Mouse (Mus musculus): ENCODE measurements around the gene Rin2.
A peak's percentile ranks its signal among the peaks of the same experiment; 100 is the strongest.
"Not testable (repeated sequence)": the region's sequence is repeated elsewhere in the genome, so short reads cannot be mapped to it uniquely, and the experiment has no call there.

Rin2 gene

DNA sequence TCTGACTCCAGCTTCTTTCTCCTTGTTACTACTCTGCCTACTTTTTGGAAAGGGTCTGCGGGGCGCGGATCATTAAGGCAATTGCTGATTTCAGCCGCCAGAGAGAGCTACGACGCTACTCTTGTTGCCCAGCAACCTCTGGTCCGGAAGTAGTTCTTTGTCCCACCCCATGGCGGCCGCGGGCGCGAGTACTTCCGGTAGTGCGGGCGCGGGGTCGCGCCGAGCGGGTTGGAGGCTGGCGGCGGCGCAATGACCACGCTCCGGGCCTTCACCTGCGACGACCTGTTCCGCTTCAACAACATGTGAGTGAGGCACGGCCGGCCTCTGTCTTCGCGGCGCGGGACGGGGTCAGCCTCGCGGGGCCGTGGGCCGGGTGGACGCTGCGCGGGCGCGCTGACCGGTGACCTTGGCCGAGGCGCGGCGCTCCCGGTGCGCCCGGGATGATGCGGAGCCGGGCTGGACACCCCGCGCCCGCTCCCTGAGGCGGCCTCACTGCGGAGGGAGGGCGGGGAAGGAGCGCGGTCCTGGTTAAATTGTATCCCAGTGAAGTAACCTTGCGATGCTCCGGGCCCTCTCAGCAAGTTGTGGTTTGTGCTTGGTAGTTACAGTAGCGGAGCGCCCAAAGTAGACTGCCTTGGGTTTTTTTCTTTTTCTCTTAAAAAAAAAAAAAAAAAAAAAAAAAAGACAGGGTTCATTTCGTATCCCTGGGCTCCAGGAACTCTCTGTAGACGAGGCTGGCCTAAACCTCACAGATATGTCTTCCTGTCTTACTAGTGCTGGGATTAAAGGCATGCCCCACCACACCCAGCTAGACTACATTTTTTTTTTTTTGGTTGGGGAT lies 228.3 kb downstream of the Rin2 start:
- peak; percentile 91 for DNase-seq

GRCm38 (mm10) chr2:145903983-145904616 lies 229.1 kb downstream of the Rin2 start:
- no peak for DNase-seq

- DNase-seq = no peak
Observed at GRCm38 (mm10) chr2:145905156-145905555, 230.1 kb downstream of the Rin2 start.

DNA sequence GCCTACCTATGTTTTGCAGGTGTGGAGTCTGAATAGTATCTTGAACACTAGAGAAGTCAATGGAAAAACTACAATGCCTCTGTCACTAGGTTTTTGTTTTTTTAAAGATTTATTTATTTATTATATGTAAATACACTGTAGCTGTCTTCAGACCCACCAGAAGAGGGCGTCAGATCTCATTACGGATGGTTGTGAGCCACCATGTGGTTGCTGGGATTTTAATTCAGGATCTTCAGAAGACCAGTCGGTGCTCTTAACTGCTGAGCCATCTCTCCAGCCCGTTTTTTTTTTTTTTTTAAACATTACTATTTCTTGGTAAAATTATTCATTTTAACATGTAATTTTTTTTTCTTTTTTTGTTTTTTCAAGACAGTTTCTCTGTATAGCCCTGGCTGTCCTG lies 230.9 kb downstream of the Rin2 start:
- not testable (repeated sequence) for DNase-seq

DNA sequence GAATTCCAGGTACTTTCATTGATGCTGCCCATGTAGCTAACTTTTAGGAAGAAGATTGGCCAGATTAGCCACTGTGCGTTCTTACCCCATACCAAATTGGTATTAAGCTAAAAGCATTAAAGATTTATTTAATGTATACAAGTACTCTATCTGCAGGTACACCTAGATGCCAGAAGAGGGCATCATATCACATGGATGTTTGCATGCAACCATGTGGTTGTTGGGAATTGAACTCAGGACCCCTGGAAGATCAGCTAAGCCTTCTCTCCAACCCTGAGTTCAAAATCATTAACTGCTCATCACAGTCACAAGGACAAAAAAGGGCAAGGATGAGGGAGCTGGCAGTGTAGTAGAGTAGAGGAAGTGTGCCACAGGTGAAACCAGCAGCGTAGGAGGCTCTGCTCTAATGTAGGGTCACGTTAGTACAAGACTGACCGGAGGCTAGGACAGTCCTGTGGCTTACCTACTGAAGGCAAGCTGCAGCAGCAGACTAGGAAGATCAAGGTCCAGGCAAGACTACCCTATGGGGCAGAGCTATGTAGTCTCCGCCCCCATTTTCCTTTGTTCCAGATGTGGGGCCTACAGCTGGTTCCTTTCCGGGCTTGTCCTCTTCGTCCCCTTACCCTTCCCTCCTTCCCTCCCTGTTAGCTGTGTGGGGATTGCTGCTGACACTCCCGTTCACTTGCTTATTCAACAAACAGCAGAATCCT lies 246.1 kb downstream of the Rin2 start:
- DNase-seq = no peak

DNA sequence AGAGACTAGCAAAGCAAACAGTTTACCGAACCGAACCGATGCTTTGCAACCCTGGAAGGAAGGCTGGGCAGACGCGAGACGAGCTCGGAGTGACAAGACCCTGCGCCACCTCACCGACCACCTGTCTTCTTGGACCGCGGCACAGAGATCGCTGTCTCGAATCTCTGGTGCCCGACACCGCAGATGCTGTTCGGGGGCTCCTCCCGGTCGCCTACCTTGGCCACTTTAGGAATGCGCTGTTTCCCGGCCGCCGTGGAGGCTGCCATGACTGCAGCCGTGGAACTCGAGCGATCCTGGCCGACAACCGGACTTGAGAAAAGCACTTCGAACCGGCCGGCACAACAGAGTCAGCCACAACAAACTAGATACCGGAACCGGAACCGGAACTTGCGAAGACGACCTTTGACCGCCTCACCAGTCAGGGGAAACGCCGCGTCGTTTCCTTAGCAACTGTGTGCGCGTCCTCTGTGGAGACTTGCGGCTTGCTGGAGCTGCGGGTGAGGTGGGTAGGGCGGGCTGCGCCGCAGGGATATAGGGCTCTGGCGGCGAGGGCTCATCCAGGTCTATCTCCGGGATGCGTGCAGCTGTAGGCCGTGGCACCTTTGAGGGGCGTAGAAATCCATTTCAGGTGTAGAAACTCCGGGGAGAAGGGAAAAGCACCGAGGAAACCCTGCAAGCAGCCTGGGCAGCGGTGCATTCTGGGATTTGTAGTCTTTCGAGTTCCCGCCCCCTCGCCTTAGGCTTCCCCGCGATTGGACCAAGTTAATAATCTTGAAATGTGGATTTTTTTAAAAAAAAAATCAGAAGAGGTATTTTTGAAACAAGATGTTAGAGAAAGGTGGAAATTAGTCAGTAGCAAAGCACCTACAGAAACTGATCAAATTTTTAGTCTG lies 259.6 kb downstream of the Rin2 start, which contains the start of the genes Cfap61 and Crnkl1:
Cfap61 (plus strand) TSS at position 446 of the 893 bp plus-strand sequence.
Crnkl1 (minus strand) TSS at position 676 of the 893 bp plus-strand sequence.
- DNase-seq = peak; percentile 88

DNA sequence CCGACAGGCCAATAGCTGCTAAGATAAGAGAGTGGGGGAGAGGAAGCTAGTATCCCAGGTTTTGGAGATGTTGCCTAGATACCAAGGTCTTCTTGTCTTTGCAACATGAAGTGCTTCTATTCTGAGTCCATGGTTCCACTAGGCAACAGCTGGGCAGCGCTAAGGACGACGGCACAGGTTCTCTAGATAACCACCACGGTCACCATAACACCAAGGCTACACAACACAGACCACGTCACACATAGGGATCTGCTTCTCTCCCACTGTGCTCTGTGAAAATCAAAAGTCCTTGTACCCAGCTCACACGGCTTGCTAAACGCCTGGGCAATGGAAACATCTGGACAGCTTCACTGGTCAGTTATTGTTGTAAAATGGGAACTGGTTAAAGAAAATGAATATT lies 262.0 kb downstream of the Rin2 start:
- no peak for DNase-seq
